ENCODE assay signal across 9 mouse cellular contexts in the genomic region with DNA sequence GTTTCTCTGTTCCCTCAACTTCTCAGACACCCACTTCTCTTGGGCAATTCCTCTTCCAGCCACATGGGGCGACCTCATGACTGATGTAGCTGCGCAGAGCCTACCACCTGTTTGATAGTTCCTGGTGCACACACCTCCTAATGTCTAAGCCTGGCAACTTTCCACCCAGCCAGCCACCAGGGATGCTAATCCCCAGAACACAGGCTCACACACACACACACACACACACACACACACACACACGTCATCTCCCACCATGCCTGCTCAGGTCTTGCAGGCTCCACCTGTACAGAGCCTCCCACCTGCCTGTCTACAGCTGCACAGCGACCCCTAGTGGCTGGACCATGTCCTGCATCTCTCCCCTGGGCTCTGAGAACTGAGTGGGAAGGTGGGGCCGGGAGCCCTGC. TPM values are rescaled to one million over a fixed set of nuclear protein-coding genes. Genes with fewer than 3 reads are reported as not detected.
DNase-seq lines count a peak whose midpoint lies in the region; ATAC-seq lines count a peak whose summit lies in the region.
"Had no signal": no experiment of that assay in that cellular context is flagged by ENCODE, and none has a peak within 500 bp of the region (broad histone marks: within the 10 kb centered on the region; RNA-seq: fewer than 3 reads in every experiment).

No protein-coding gene starts in this region.

- no peak overlapping the region for H3K27ac ChIP-seq in forebrain, embryonic 14.5 days (ENCODE audit: low read depth, low read length)
- no peak overlapping the region for H3K27ac ChIP-seq in hindbrain, embryonic 16.5 days (ENCODE audit: low read depth, low read length)
- H3K27ac ChIP-seq in midbrain, embryonic 10.5 days (replicated peaks), result no peak overlapping the region

- no peak overlapping the region for H3K4me2 ChIP-seq in forebrain, embryonic 14.5 days (ENCODE audit: low read length)
- no peak overlapping the region for H3K4me2 ChIP-seq in hindbrain, embryonic 16.5 days (ENCODE audit: low read length)

- peaks cover 72% of the 10 kb centered on the region for H3K36me3 ChIP-seq in forebrain, embryonic 14.5 days (ENCODE audit: control insufficient read depth, insufficient read depth, low read length)
- H3K36me3 ChIP-seq in hindbrain, embryonic 16.5 days (ENCODE audit: control insufficient read depth, insufficient read depth, low read length), result peaks cover 64% of the 10 kb centered on the region
- peaks cover 75% of the 10 kb centered on the region for H3K36me3 ChIP-seq in midbrain, embryonic 10.5 days

- H3K27me3 ChIP-seq in forebrain, embryonic 14.5 days (replicated peaks; ENCODE audit: control insufficient read depth, insufficient read depth, low read length), result no peaks in the 10 kb centered on the region
- H3K27me3 ChIP-seq in hindbrain, embryonic 16.5 days (replicated peaks; ENCODE audit: control insufficient read depth, insufficient read depth, low read length), result no peaks in the 10 kb centered on the region
- no peaks in the 10 kb centered on the region for H3K27me3 ChIP-seq in midbrain, embryonic 10.5 days (ENCODE audit: low read depth, poor library complexity, severe bottlenecking)

- 32% methylated on average over 5 of the region's 5 CpGs for WGBS in forebrain, embryonic 14.5 days
- 37% methylated on average over 5 of the region's 5 CpGs for WGBS in hindbrain, embryonic 16.5 days
- WGBS in midbrain, embryonic 10.5 days, result 49% methylated on average over 5 of the region's 5 CpGs

- no peaks in the 10 kb centered on the region for H3K4me1 ChIP-seq in forebrain, embryonic 14.5 days (ENCODE audit: control insufficient read depth, insufficient read depth, low read length)
- no peaks in the 10 kb centered on the region for H3K4me1 ChIP-seq in hindbrain, embryonic 16.5 days (ENCODE audit: control insufficient read depth, insufficient read depth, low read depth, low read length)
- peaks cover 17% of the 10 kb centered on the region for H3K4me1 ChIP-seq in midbrain, embryonic 10.5 days

- H3K9ac ChIP-seq in forebrain, embryonic 14.5 days (ENCODE audit: low read length), result no peak overlapping the region
- no peak overlapping the region for H3K9ac ChIP-seq in hindbrain, embryonic 16.5 days (ENCODE audit: low read depth, low read length)

- H3K4me3 ChIP-seq in forebrain, embryonic 14.5 days (ENCODE audit: low read depth, low read length), result no peak overlapping the region
- no peak overlapping the region for H3K4me3 ChIP-seq in hindbrain, embryonic 16.5 days (ENCODE audit: low read length)
- H3K4me3 ChIP-seq in midbrain, embryonic 10.5 days, result no peak overlapping the region

- intact Hi-C loops in left cerebral cortex, postnatal 36 days (cut with DNase I), result loop anchor here (5.0 kb wide), 1 partner anchor 55 kb away; no protein-coding TSS in a partner anchor

- no peaks in the 10 kb centered on the region for H3K9me3 ChIP-seq in forebrain, embryonic 14.5 days (replicated peaks; ENCODE audit: control insufficient read depth, low read length)
- no peaks in the 10 kb centered on the region for H3K9me3 ChIP-seq in hindbrain, embryonic 16.5 days (ENCODE audit: control insufficient read depth, low read length)
- no peaks in the 10 kb centered on the region for H3K9me3 ChIP-seq in midbrain, embryonic 10.5 days (replicated peaks)

- peak; percentile 60; the same call in 1 of the 2 replicates for ATAC-seq in cerebellum, adult (ENCODE audit: insufficient number of reproducible peaks, low FRiP score, low TSS enrichment)
- peak; percentile 64 for ATAC-seq in forebrain, embryonic 14.5 days
- peak; percentile 48; the same call in 1 of the 2 replicates for ATAC-seq in hindbrain, embryonic 16.5 days

- peak; percentile 57 for DNase-seq in Muller cell, postnatal 12 days (ENCODE audit: inconsistent ontology term)
- DNase-seq in forebrain, embryonic 14.5 days (ENCODE audit: low spot score), result peak; percentile 61
- DNase-seq in left cerebral cortex, postnatal 36 days (ENCODE audit: low spot score in 2 of 2), result peak; percentile 39 to 47
- DNase-seq in midbrain, embryonic 10.5 days (ENCODE audit: low spot score), result peak; percentile 67
- DNase-seq in skeletal muscle tissue, adult 2 months (ENCODE audit: low read depth, low spot score), result peak; percentile 64
- DNase-seq in yolk sac, embryonic 10.5 days (ENCODE audit: low spot score), result peak; percentile 81

RNA-seq across cellular contexts. Expression of a gene that starts 2.3 kb away (rescaled TPM):
- polyA plus RNA-seq in forebrain, embryonic 14.5 days (2014; fragmentation: Nextera tagmentation; extraction: Ambion mirVana), result not detected in 2 replicates
- 0.21 TPM in 1 of 2 replicates, not detected in the other for polyA plus RNA-seq in hindbrain, embryonic 16.5 days (2015; fragmentation: Nextera tagmentation; extraction: Ambion mirVana)
- total RNA-seq in left cerebral cortex, postnatal 36 days (2021), result under 1 TPM; 0.23 to 0.69 TPM
- not detected in 2 replicates for polyA plus RNA-seq in midbrain, embryonic 10.5 days (2016; fragmentation: Nextera tagmentation; extraction: Ambion mirVana)

RNA-seq across cellular contexts. Expression of a gene that starts 13.7 kb away (rescaled TPM):
- polyA plus RNA-seq in forebrain, embryonic 14.5 days (2014; fragmentation: Nextera tagmentation; extraction: Ambion mirVana), result 62.5 and 76.9 TPM in 2 replicates
- 81.9 and 95.3 TPM in 2 replicates for polyA plus RNA-seq in hindbrain, embryonic 16.5 days (2015; fragmentation: Nextera tagmentation; extraction: Ambion mirVana)
- 100 to 1,000 TPM; 162 to 194 TPM for total RNA-seq in left cerebral cortex, postnatal 36 days (2021)
- 88.0 and 91.9 TPM in 2 replicates for polyA plus RNA-seq in midbrain, embryonic 10.5 days (2016; fragmentation: Nextera tagmentation; extraction: Ambion mirVana)

RNA-seq across cellular contexts. Expression of a gene that starts 13.9 kb away (rescaled TPM):
- 1.3 and 1.4 TPM in 2 replicates for polyA plus RNA-seq in forebrain, embryonic 14.5 days (2014; fragmentation: Nextera tagmentation; extraction: Ambion mirVana)
- 1.8 and 2.8 TPM in 2 replicates for polyA plus RNA-seq in hindbrain, embryonic 16.5 days (2015; fragmentation: Nextera tagmentation; extraction: Ambion mirVana)
- 1 to 10 TPM; 2.4 to 2.5 TPM for total RNA-seq in left cerebral cortex, postnatal 36 days (2021)
- 1.3 TPM in 2 replicates for polyA plus RNA-seq in midbrain, embryonic 10.5 days (2016; fragmentation: Nextera tagmentation; extraction: Ambion mirVana)

RNA-seq across cellular contexts. Expression of a gene that starts 19.1 kb away (rescaled TPM):
- 16.2 and 20.0 TPM in 2 replicates for polyA plus RNA-seq in forebrain, embryonic 14.5 days (2014; fragmentation: Nextera tagmentation; extraction: Ambion mirVana)
- 41.7 and 42.1 TPM in 2 replicates for polyA plus RNA-seq in hindbrain, embryonic 16.5 days (2015; fragmentation: Nextera tagmentation; extraction: Ambion mirVana)
- 10 to 100 TPM; 43.8 to 47.2 TPM for total RNA-seq in left cerebral cortex, postnatal 36 days (2021)
- polyA plus RNA-seq in midbrain, embryonic 10.5 days (2016; fragmentation: Nextera tagmentation; extraction: Ambion mirVana), result 16.1 and 19.2 TPM in 2 replicates

RNA-seq across cellular contexts. Expression of a gene that starts 30.1 kb away (rescaled TPM):
- polyA plus RNA-seq in forebrain, embryonic 14.5 days (2014; fragmentation: Nextera tagmentation; extraction: Ambion mirVana), result 0.28 TPM in 1 of 2 replicates, not detected in the other
- not detected in 2 replicates for polyA plus RNA-seq in hindbrain, embryonic 16.5 days (2015; fragmentation: Nextera tagmentation; extraction: Ambion mirVana)
- not detected for total RNA-seq in left cerebral cortex, postnatal 36 days (2021)
- 0.07 TPM in 1 of 2 replicates, not detected in the other for polyA plus RNA-seq in midbrain, embryonic 10.5 days (2016; fragmentation: Nextera tagmentation; extraction: Ambion mirVana)
- total RNA-seq: layer of hippocampus, postnatal 14 days had no signal
